Mouse (Mus musculus): ENCODE measurements around the gene 1700025G04Rik. TPM values are rescaled to one million over a fixed set of nuclear protein-coding genes. Genes with fewer than 3 reads are reported as not detected.

Gene 1700025G04Rik
- polyA plus RNA-seq, 1 experiment from 2014 or later = 25.8 TPM

GRCm38 (mm10) chr1:151955866-151956265, 134.1 kb downstream of the 1700025G04Rik start:
- H3K36me3 ChIP-seq (ENCODE audit: control insufficient read depth, insufficient read depth) = no peaks in the 10 kb centered on the region
- H3K4me3 ChIP-seq (ENCODE audit: low read depth, low read length) = no peak overlapping the region
- no peaks in the 10 kb centered on the region for H3K27me3 ChIP-seq (replicated peaks; ENCODE audit: control insufficient read depth, insufficient read depth, low read length)
- H3K9me3 ChIP-seq (ENCODE audit: control insufficient read depth) = no peaks in the 10 kb centered on the region
- no peak overlapping the region for H3K9ac ChIP-seq (ENCODE audit: low read depth, low read length)
- H3K27ac ChIP-seq (ENCODE audit: low read depth, low read length) = no peak overlapping the region
- TF ChIP-seq CTCF (IDR thresholded peaks at IDR 0.05; ENCODE audit: low read depth) = no peak
- H3K4me1 ChIP-seq (replicated peaks; ENCODE audit: control insufficient read depth, insufficient read depth, low read length) = no peaks in the 10 kb centered on the region; the same call in 1 of the 2 replicates
- ATAC-seq = no peak
- WGBS = 59% methylated on average over 5 of the region's 5 CpGs
- no peak overlapping the region for H3K4me2 ChIP-seq (replicated peaks; ENCODE audit: low read depth)

- H3K4me3 ChIP-seq (ENCODE audit: low read depth, low read length) = no peak overlapping the region
- no peak overlapping the region for H3K27ac ChIP-seq (ENCODE audit: low read depth, low read length)
- no peaks in the 10 kb centered on the region for H3K9me3 ChIP-seq (ENCODE audit: control insufficient read depth)
- H3K4me1 ChIP-seq (replicated peaks; ENCODE audit: control insufficient read depth, insufficient read depth, low read length) = no peaks in the 10 kb centered on the region; the same call in 1 of the 2 replicates
- TF ChIP-seq CTCF (IDR thresholded peaks at IDR 0.05; ENCODE audit: low read depth) = no peak
- H3K4me2 ChIP-seq (replicated peaks; ENCODE audit: low read depth) = no peak overlapping the region
- H3K36me3 ChIP-seq (ENCODE audit: control insufficient read depth, insufficient read depth) = no peaks in the 10 kb centered on the region
- ATAC-seq = peak; percentile 49; the same call in 1 of the 2 replicates
- 28% methylated on average over 7 of the region's 7 CpGs for WGBS
- H3K9ac ChIP-seq (ENCODE audit: low read depth, low read length) = no peak overlapping the region
- no peaks in the 10 kb centered on the region for H3K27me3 ChIP-seq (replicated peaks; ENCODE audit: control insufficient read depth, insufficient read depth, low read length)
Observed at GRCm38 (mm10) chr1:151953563-151953962, 136.4 kb downstream of the 1700025G04Rik start.

- Histone ChIP-seq H3K9ac (ENCODE audit: low read depth, low read length) (no peak overlapping the region), H3K4me3 (ENCODE audit: low read depth, low read length) (no peak overlapping the region), H3K36me3 (ENCODE audit: control insufficient read depth, insufficient read depth) (no peaks in the 10 kb centered on the region), H3K4me2 (replicated peaks; ENCODE audit: low read depth) (no peak overlapping the region), H3K27me3 (replicated peaks; ENCODE audit: control insufficient read depth, insufficient read depth, low read length) (no peaks in the 10 kb centered on the region), H3K27ac (ENCODE audit: low read depth, low read length) (no peak overlapping the region), H3K9me3 (ENCODE audit: control insufficient read depth) (no peaks in the 10 kb centered on the region), H3K4me1 (replicated peaks; ENCODE audit: control insufficient read depth, insufficient read depth, low read length) (peaks cover 3% of the 10 kb centered on the region)
- 76% methylated on average over 3 of the region's 3 CpGs for WGBS
- no peak for ATAC-seq
- TF ChIP-seq CTCF (IDR thresholded peaks at IDR 0.05; ENCODE audit: low read depth) = no peak
Observed at GRCm38 (mm10) chr1:151948065-151948464, 141.9 kb downstream of the 1700025G04Rik start.

- no peaks in the 10 kb centered on the region for H3K27me3 ChIP-seq (replicated peaks; ENCODE audit: control insufficient read depth, insufficient read depth, low read length)
- ATAC-seq = no peak
- H3K36me3 ChIP-seq (ENCODE audit: control insufficient read depth, insufficient read depth) = no peaks in the 10 kb centered on the region
- H3K9ac ChIP-seq (ENCODE audit: low read depth, low read length) = no peak overlapping the region
- no peak for TF ChIP-seq CTCF (IDR thresholded peaks at IDR 0.05; ENCODE audit: low read depth)
- H3K27ac ChIP-seq (ENCODE audit: low read depth, low read length) = no peak overlapping the region
- no peaks in the 10 kb centered on the region for H3K9me3 ChIP-seq (ENCODE audit: control insufficient read depth)
- no peak overlapping the region for H3K4me3 ChIP-seq (ENCODE audit: low read depth, low read length)
- H3K4me1 ChIP-seq (replicated peaks; ENCODE audit: control insufficient read depth, insufficient read depth, low read length) = peaks cover 6% of the 10 kb centered on the region
- no peak overlapping the region for H3K4me2 ChIP-seq (replicated peaks; ENCODE audit: low read depth)
- WGBS = 49% methylated on average over 4 of the region's 4 CpGs
Observed at GRCm38 (mm10) chr1:151947571-151947970, 142.4 kb downstream of the 1700025G04Rik start.

- Histone ChIP-seq H3K9ac (ENCODE audit: low read depth, low read length) (no peak overlapping the region), H3K4me1 (replicated peaks; ENCODE audit: control insufficient read depth, insufficient read depth, low read length) (peaks cover 13% of the 10 kb centered on the region), H3K27ac (ENCODE audit: low read depth, low read length) (no peak overlapping the region), H3K9me3 (ENCODE audit: control insufficient read depth) (no peaks in the 10 kb centered on the region), H3K4me2 (replicated peaks; ENCODE audit: low read depth) (no peak overlapping the region), H3K4me3 (ENCODE audit: low read depth, low read length) (no peak overlapping the region), H3K36me3 (ENCODE audit: control insufficient read depth, insufficient read depth) (no peaks in the 10 kb centered on the region), H3K27me3 (replicated peaks; ENCODE audit: control insufficient read depth, insufficient read depth, low read length) (no peaks in the 10 kb centered on the region)
- no peak for TF ChIP-seq CTCF (IDR thresholded peaks at IDR 0.05; ENCODE audit: low read depth)
- WGBS = 56% methylated on average over 10 of the region's 10 CpGs
- ATAC-seq = no peak
Observed at GRCm38 (mm10) chr1:151944457-151945223, 145.3 kb downstream of the 1700025G04Rik start.

DNA sequence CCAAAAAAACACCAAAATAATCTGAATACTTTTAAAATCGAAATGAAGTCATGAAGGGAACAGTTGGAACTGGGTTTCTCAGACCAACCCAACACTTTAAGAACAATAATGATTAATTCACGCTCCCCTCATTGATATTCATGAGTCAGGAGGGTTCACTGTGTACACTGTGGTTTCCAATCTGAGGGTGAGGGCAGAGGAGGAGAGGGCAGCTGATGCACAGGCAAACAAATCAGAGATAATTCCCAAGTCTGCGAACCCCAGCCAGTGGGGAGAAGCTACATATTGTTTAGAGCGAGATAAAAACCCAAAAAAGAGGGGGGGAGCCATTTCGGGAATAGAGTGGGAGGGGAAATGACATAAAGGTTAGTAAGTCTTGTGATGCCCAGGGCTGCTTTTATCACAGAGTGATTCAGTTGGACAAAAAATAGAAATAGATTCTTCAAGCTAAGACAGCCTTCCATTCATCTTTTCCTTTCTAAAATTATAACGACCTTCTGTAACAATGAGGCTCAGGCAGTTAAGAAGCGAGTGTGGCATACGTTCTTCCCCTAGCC, 146.2 kb downstream of the 1700025G04Rik start:
- no peaks in the 10 kb centered on the region for H3K9me3 ChIP-seq (ENCODE audit: control insufficient read depth)
- H3K4me2 ChIP-seq (replicated peaks; ENCODE audit: low read depth) = no peak overlapping the region
- peaks cover 13% of the 10 kb centered on the region for H3K4me1 ChIP-seq (replicated peaks; ENCODE audit: control insufficient read depth, insufficient read depth, low read length)
- H3K36me3 ChIP-seq (ENCODE audit: control insufficient read depth, insufficient read depth) = no peaks in the 10 kb centered on the region
- TF ChIP-seq CTCF (IDR thresholded peaks at IDR 0.05; ENCODE audit: low read depth) = no peak
- WGBS = 62% methylated on average over 8 of the region's 8 CpGs
- no peak for ATAC-seq
- no peak overlapping the region for H3K27ac ChIP-seq (ENCODE audit: low read depth, low read length)
- no peaks in the 10 kb centered on the region for H3K27me3 ChIP-seq (replicated peaks; ENCODE audit: control insufficient read depth, insufficient read depth, low read length)
- no peak overlapping the region for H3K4me3 ChIP-seq (ENCODE audit: low read depth, low read length)
- no peak overlapping the region for H3K9ac ChIP-seq (ENCODE audit: low read depth, low read length)
